Mouse (Mus musculus): Measurements from ENCODE around the gene Tmc3. TPM values are rescaled to one million over a fixed set of nuclear protein-coding genes. Genes with fewer than 3 reads are reported as not detected.

The Tmc3 gene
- polyA plus RNA-seq, 1 experiment from 2014 or later = 0.94 TPM

DNA sequence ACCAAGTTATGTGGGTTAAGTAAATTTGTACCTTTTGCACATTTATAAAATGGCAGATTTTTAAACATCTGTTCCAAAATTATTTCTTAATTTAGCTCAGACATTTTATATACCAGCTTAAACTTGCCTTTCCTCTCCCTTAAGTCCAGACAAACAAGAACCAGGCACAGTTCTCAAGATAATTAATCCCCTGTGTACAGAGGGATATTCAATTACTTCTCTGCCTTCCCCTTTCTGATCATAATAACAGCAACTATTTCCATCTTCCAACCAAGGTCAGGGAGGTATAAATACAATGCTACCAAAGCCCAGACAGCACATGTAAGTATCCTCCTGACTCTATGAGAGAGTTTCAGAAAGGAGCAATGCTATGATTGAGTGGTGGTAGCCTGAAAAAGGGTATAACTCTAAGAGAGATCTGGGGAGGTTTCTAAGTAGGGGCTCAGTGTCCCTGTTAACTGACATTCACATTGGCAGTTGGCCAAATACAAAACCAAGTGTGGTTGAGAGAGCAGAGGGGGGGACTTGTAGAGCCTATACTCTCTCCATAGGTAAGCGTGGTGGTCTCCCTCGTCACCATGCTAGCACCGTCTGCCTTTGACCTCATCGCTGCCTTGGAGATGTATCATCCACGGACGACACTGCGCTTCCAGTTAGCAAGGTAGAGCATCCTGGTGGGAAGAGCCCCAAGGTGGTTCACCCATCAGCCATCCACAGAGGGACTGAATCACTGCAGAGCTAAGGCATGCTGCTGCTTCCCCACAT is 19.6 kb downstream of the Tmc3 start:
- no peaks in the 10 kb centered on the region for H3K9me3 ChIP-seq
- H3K9ac ChIP-seq = no peak overlapping the region
- no peak for ATAC-seq (ENCODE audit: insufficient read depth, low FRiP score, low read depth)
- 91% methylated on average over 7 of the region's 7 CpGs for WGBS
- H3K4me2 ChIP-seq = no peak overlapping the region
- no peaks in the 10 kb centered on the region for H3K36me3 ChIP-seq
- H3K4me3 ChIP-seq (replicated peaks) = no peak overlapping the region
- no peaks in the 10 kb centered on the region for H3K27me3 ChIP-seq (replicated peaks)
- no peak overlapping the region for H3K27ac ChIP-seq
- no peaks in the 10 kb centered on the region for H3K4me1 ChIP-seq

DNA sequence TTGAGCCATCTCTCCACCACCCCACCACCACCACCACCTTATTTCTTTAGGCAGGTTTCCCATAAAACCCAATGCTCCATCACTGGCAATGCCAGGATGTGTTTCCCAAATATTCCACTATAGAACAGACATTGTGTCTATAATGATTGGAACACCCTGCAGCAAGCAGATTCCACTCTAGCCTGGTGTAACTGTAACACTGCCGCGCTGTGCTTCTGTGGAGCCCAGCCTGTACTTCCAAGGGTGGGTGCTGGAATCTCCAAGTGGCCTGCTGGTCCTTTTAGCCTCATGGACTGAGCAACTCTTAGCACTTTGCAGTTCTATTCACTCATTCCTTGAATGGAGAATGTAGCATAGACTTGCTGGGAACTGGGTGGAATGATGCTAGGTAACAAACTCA is 22.1 kb downstream of the Tmc3 start:
- WGBS = 93% methylated on average over 2 of the region's 2 CpGs
- no peaks in the 10 kb centered on the region for H3K9me3 ChIP-seq
- no peaks in the 10 kb centered on the region for H3K4me1 ChIP-seq
- H3K9ac ChIP-seq = no peak overlapping the region
- H3K36me3 ChIP-seq = no peaks in the 10 kb centered on the region
- H3K27ac ChIP-seq = no peak overlapping the region
- H3K4me2 ChIP-seq = no peak overlapping the region
- H3K27me3 ChIP-seq (replicated peaks) = no peaks in the 10 kb centered on the region
- ATAC-seq (ENCODE audit: insufficient read depth, low FRiP score, low read depth) = no peak
- no peak overlapping the region for H3K4me3 ChIP-seq (replicated peaks)

DNA sequence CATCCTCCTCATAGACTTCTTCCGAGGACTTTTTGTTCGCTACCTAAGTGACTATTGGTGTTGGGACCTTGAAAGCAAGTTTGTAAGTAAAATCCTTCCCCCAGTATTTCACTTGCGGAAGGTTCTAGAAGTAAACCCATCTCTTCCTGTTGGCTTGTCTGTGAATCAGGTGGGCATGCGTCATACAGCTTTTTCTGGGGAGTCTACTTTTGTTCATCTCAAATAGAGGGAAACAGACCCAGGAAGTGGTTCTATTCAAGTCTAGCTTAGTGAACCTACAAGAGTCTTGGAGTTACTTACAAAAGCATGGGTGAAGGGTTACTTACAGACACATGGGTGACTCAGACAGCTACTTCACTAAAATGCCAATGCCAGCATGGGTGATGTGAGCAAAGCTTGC is 25.2 kb downstream of the Tmc3 start:
- Histone ChIP-seq H3K9ac (no peak overlapping the region), H3K36me3 (no peaks in the 10 kb centered on the region), H3K27ac (no peak overlapping the region), H3K27me3 (replicated peaks) (no peaks in the 10 kb centered on the region), H3K4me3 (replicated peaks) (no peak overlapping the region), H3K4me2 (no peak overlapping the region), H3K9me3 (no peaks in the 10 kb centered on the region), H3K4me1 (no peaks in the 10 kb centered on the region)
- 98% methylated on average over 4 of the region's 4 CpGs for WGBS
- no peak for ATAC-seq (ENCODE audit: insufficient read depth, low FRiP score, low read depth)

DNA sequence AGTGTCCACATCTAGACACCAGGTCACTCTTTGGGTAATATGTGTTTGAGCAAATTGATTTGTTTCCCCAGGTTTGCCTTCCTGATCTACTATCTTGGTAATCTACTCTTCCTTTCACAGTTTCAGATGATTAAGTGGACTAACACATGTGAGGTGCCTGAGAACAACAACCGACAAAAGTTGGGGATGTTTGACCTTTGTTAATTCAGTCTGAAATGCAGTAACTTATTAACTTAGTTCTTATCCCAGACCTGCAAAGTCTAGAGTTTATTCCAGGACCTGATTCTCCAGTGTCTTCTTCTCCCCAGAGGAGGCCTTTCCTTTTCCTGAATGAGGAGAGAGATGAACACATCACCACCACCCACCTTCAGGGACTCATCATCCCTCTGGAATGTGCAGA is 27.2 kb downstream of the Tmc3 start:
- Histone ChIP-seq H3K4me3 (replicated peaks) (no peak overlapping the region), H3K4me1 (no peaks in the 10 kb centered on the region), H3K27ac (no peak overlapping the region), H3K27me3 (replicated peaks) (no peaks in the 10 kb centered on the region), H3K4me2 (no peak overlapping the region), H3K36me3 (no peaks in the 10 kb centered on the region), H3K9me3 (no peaks in the 10 kb centered on the region), H3K9ac (no peak overlapping the region)
- no peak for ATAC-seq (ENCODE audit: insufficient read depth, low FRiP score, low read depth)
- WGBS = 49% methylated on average over 1 of the region's 1 CpGs

DNA sequence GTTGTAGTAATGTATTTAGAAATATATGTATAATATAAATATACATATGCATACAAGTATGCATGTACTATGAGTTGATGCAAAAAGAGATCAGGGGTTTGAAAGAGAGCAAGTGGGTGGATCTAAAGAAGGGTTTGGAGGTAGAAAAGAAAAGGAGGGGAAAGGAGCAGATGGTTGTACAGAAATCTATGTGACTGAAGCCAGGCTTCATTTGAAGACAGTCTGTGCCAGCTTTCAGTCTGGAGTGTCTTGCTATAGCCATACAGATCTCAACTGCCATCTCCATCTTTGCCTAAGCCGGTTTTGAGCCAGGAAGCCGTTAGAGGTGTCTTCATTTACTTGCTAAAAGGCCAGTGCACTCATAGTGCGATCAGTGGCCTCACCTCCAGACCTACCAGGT is 30.5 kb downstream of the Tmc3 start:
- Histone ChIP-seq H3K9me3 (no peaks in the 10 kb centered on the region), H3K9ac (no peak overlapping the region), H3K4me2 (no peak overlapping the region), H3K27ac (no peak overlapping the region), H3K4me3 (replicated peaks) (no peak overlapping the region), H3K4me1 (no peaks in the 10 kb centered on the region), H3K27me3 (replicated peaks) (no peaks in the 10 kb centered on the region), H3K36me3 (no peaks in the 10 kb centered on the region)
- no peak for ATAC-seq (ENCODE audit: insufficient read depth, low FRiP score, low read depth)
- WGBS = 91% methylated on average over 3 of the region's 3 CpGs

DNA sequence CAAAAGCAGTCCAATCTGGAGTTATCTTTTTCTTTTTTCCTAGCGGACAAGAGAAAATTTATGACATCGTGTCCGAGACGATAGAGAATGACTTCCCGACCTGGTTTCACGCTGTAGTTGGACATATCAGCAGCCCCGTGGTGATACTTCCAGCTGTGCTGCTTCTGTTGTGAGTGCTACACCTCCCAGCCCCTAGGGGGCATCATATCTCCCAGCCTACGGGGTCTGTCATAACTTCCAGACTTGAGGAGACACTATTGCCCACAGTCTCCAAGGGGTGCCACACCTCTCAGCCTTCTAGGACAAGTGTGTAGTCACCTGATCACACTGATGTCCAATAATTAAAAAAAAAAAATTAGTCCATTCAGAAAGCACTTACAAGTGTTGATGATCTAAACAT is 31.1 kb downstream of the Tmc3 start:
- Histone ChIP-seq H3K4me1 (no peaks in the 10 kb centered on the region), H3K27me3 (replicated peaks) (no peaks in the 10 kb centered on the region), H3K9me3 (no peaks in the 10 kb centered on the region), H3K4me3 (replicated peaks) (no peak overlapping the region), H3K4me2 (no peak overlapping the region), H3K36me3 (no peaks in the 10 kb centered on the region), H3K27ac (no peak overlapping the region), H3K9ac (no peak overlapping the region)
- ATAC-seq (ENCODE audit: insufficient read depth, low FRiP score, low read depth) = no peak
- 88% methylated on average over 8 of the region's 8 CpGs for WGBS

DNA sequence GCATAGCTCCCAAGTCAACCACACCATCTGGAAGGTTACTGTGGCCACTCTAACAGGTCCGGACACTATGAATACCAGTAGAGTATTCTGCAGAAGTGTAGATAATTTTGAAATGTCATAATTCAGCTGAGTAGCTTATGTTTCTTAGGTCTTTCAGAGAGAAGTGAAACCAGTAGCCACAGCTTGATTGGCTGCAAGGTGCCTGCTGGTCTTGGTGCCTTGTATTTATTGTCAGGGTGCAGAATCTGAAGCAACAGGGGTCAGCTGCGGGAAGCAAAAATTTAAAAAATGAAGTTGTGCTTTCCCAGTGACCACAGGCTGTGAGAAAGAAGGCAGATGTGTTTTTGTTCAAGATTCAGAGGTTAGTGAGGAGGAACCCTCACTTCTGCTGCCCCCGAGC is 31.5 kb downstream of the Tmc3 start:
- H3K27ac ChIP-seq = no peak overlapping the region
- H3K9ac ChIP-seq = no peak overlapping the region
- no peak overlapping the region for H3K4me3 ChIP-seq (replicated peaks)
- 80% methylated on average over 3 of the region's 3 CpGs for WGBS
- no peaks in the 10 kb centered on the region for H3K36me3 ChIP-seq
- no peak overlapping the region for H3K4me2 ChIP-seq
- no peaks in the 10 kb centered on the region for H3K27me3 ChIP-seq (replicated peaks)
- no peaks in the 10 kb centered on the region for H3K4me1 ChIP-seq
- ATAC-seq (ENCODE audit: insufficient read depth, low FRiP score, low read depth) = no peak
- H3K9me3 ChIP-seq = no peaks in the 10 kb centered on the region

DNA sequence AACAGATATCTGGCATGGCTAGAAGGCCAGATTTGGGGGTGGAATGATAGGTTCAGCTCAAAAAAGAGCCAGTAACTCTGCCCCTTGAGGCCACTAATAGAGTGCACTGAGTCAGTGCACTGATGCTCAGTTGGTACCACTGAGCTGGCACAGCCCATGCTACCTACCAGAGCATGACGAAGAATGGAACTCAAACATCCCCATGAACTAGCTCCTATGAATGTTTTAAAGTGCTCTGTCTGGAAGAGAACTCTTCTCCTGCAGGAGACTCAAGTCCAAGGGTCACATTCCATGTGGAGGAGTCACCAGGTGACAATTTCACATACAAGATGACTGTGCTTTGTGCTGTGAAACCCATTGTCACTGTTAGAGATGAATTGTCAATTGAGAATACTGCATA is 34.0 kb downstream of the Tmc3 start:
- no peak overlapping the region for H3K4me3 ChIP-seq (replicated peaks)
- no peaks in the 10 kb centered on the region for H3K4me1 ChIP-seq
- no peak overlapping the region for H3K27ac ChIP-seq
- 97% methylated on average over 1 of the region's 1 CpGs for WGBS
- no peaks in the 10 kb centered on the region for H3K9me3 ChIP-seq
- H3K27me3 ChIP-seq (replicated peaks) = no peaks in the 10 kb centered on the region
- no peaks in the 10 kb centered on the region for H3K36me3 ChIP-seq
- no peak overlapping the region for H3K9ac ChIP-seq
- ATAC-seq (ENCODE audit: insufficient read depth, low FRiP score, low read depth) = no peak
- H3K4me2 ChIP-seq = no peak overlapping the region

DNA sequence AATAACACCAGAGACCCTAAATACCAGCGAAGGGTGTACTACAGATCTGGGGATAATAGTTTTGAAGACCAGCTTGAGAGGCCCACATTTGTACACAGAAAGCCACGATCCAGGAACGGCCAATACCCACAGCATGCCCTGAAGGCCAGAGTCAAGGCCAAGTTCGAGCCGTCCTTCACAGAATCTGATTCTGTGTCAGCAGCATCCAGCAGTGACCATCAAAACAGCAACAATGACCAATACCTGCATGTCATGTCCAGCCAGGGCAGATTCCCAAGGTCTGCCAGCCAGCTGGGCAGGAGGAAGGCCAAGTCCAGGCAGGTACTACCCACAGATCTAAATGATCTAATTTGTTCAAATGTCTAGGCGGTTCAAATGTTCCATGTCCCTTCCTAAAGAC is 37.9 kb downstream of the Tmc3 start:
- H3K9me3 ChIP-seq = no peaks in the 10 kb centered on the region
- H3K4me2 ChIP-seq = no peak overlapping the region
- H3K27ac ChIP-seq = no peak overlapping the region
- ATAC-seq (ENCODE audit: insufficient read depth, low FRiP score, low read depth) = no peak
- no peak overlapping the region for H3K4me3 ChIP-seq (replicated peaks)
- H3K36me3 ChIP-seq = no peaks in the 10 kb centered on the region
- no peaks in the 10 kb centered on the region for H3K4me1 ChIP-seq
- WGBS = 91% methylated on average over 6 of the region's 6 CpGs
- no peaks in the 10 kb centered on the region for H3K27me3 ChIP-seq (replicated peaks)
- H3K9ac ChIP-seq = no peak overlapping the region

DNA sequence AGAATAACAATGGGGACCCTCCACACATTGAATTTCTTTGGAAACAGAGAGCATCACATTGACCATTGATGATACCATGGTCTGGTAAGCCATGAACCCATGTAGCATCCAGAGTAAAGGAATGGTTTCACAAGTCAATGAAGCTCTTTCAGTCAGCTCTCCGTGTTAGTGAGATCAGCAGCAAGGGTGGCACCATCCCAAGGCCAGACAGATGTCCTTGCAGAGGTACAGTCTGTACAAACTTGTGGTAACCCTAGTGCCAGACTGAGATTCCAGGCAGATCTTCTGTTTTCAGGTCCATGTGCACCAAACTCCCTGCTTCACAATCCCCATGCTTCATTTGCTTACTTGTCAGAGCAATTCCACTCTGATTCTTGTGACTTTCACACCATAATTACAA is 39.3 kb downstream of the Tmc3 start:
- ATAC-seq (ENCODE audit: insufficient read depth, low FRiP score, low read depth) = no peak
- Histone ChIP-seq H3K9ac (no peak overlapping the region), H3K27me3 (replicated peaks) (no peaks in the 10 kb centered on the region), H3K9me3 (no peaks in the 10 kb centered on the region), H3K4me3 (replicated peaks) (no peak overlapping the region), H3K4me2 (no peak overlapping the region), H3K27ac (no peak overlapping the region), H3K36me3 (no peaks in the 10 kb centered on the region), H3K4me1 (no peaks in the 10 kb centered on the region)
- WGBS = 81% methylated on average over 1 of the region's 1 CpGs

DNA sequence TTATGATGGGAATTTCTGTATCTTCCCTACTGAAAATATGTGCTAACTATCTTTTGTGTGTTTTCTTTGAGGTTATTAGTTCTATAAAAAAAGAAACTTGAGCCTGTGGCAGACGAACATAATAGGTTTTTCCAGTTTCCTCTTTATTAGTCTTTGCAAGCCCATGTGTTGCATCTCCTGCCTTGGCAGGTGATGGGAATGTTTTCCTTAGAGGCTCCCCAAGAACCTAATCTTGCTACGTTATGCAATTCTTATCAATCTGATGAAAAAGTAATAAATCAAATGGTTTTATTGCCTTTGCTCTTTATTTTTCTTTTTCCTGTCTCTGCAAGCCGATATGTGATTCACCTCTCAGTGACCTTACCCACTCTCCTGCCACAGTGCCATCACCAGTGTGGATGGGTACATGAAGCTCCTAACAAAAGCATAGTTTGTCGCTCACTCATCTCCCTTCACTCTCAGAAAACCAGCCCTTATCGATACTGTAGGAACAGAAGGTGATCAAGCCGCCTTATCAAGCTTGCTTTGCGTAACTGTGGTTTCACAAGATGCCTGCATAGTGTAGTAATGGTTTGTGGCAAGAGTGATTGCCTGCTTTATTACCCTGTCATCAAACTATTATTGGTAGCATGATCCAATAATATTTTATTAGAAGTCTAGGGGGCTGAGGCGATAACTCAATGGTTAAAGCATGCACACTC is 42.0 kb downstream of the Tmc3 start:
- no peak overlapping the region for H3K9ac ChIP-seq
- H3K4me1 ChIP-seq = 0 out of 2 replicates have a peak, but pooled peaks cover 3% of the 10 kb centered on the region
- H3K27me3 ChIP-seq (replicated peaks) = no peaks in the 10 kb centered on the region
- no peaks in the 10 kb centered on the region for H3K9me3 ChIP-seq
- WGBS = 71% methylated on average over 8 of the region's 8 CpGs
- H3K36me3 ChIP-seq = no peaks in the 10 kb centered on the region
- H3K27ac ChIP-seq = no peak overlapping the region
- no peak for ATAC-seq (ENCODE audit: insufficient read depth, low FRiP score, low read depth)
- no peak overlapping the region for H3K4me2 ChIP-seq
- H3K4me3 ChIP-seq (replicated peaks) = no peak overlapping the region

DNA sequence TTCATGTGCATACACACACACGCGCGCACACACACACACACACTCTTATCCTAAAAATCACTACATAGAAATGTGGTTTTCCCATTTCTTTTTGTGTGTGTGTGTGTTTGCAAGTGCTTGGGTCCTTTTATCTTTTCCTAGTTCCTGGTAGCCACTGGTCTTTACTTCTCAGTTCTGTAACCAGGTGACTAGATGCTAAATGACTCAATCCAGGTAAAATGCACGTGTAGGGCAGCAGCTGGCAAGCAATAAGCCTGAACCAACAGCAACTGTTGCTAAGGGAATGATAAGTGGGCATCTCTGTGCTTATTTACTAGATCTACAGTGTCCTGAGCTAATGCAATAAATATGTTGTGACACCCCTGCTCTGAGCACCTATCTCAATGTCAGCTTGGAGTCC is 42.6 kb downstream of the Tmc3 start:
- Histone ChIP-seq H3K27ac (no peak overlapping the region), H3K9me3 (no peaks in the 10 kb centered on the region), H3K9ac (no peak overlapping the region), H3K27me3 (replicated peaks) (no peaks in the 10 kb centered on the region), H3K4me1 (0 out of 2 replicates have a peak, but pooled peaks cover 3% of the 10 kb centered on the region), H3K4me2 (no peak overlapping the region), H3K36me3 (no peaks in the 10 kb centered on the region), H3K4me3 (replicated peaks) (no peak overlapping the region)
- no peak for ATAC-seq (ENCODE audit: insufficient read depth, low FRiP score, low read depth)
- 81% methylated on average over 4 of the region's 4 CpGs for WGBS
